In the genomic region with DNA sequence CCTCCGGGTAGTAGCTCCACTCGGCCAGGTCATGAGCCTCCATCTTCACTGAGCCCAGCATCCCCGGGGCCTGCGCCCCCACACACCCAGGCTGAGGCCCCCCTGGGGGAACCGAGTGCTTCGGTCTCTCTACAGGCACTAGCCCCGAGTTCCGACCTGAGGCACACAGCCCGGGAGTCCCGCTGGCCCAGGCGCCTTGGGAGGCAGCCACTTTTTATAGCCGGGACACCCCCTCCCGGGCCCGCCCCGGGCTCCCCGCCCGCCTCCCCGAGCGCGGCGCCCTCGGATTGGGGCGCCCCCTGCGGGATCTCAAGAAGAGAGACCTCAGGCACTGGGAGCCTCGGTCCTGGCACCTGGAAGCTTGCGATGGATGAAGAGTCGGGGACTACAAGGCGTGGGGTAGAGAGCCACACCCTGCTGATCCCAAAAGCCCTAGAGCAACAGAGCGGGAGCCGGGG, we compare ENCODE assay signal across 8 mouse cellular contexts. TPM values are rescaled to one million over a fixed set of nuclear protein-coding genes. Genes with fewer than 3 reads are reported as not detected.
DNase-seq lines count a peak whose midpoint lies in the region; ATAC-seq and TF ChIP-seq lines count a peak whose summit lies in the region.

Gene Foxa3 (minus strand): TSS at position 182 of the 458 bp plus-strand sequence.

- DNase-seq in B cell, adult 2 months: peak; percentile 48 to 55
- no peak for DNase-seq in Patski (ENCODE audit: low read depth, low spot score)
- DNase-seq in heart, postnatal 10 days: peak; percentile 52 to 65
- peak; percentile 46 to 77 for DNase-seq in kidney, postnatal 25 days
- DNase-seq in frontal cortex, postnatal 25 days (ENCODE audit: low spot score in 2 of 2): no peak

- peak within 1 kb of the TSS; percentile 12; the same call in 1 of the 2 replicates for H3K4me3 ChIP-seq in macrophage (ENCODE audit: inconsistent target)
- H3K4me3 ChIP-seq in testis, adult 2 months (ENCODE audit: control insufficient read depth, low read depth, low read length): peak within 1 kb of the TSS; percentile 94

- no peaks in the 10 kb centered on the region for H3K36me3 ChIP-seq in macrophage (ENCODE audit: inconsistent target)
- no peaks in the 10 kb centered on the region for H3K36me3 ChIP-seq in testis, adult 2 months (ENCODE audit: control insufficient read depth, insufficient read depth, low read length)

- H3K27me3 ChIP-seq in Patski: peaks cover 2% of the 10 kb centered on the region
- no peaks in the 10 kb centered on the region for H3K27me3 ChIP-seq in testis, adult 2 months (ENCODE audit: control insufficient read depth, insufficient read depth, low read length)

- TF ChIP-seq CTCF in Patski (IDR thresholded peaks at IDR 0.05): no peak
- TF ChIP-seq CTCF in testis, adult 2 months (IDR thresholded peaks at IDR 0.05; ENCODE audit: control insufficient read depth, insufficient read depth, insufficient replicate concordance, low read depth, low read length): no peak

- H3K4me1 ChIP-seq in testis, adult 2 months (ENCODE audit: control insufficient read depth, insufficient read depth, low read length): peaks cover 22% of the 10 kb centered on the region

- peak; percentile 42 for ATAC-seq in Patski
- peak; percentile 32; the same call in 1 of the 2 replicates for ATAC-seq in erythroblast, adult 5-6 weeks (replicated peaks; ENCODE audit: low FRiP score, poor library complexity, severe bottlenecking)

- intact Hi-C loops in heart, postnatal 10 days (cut with DNase I): loop anchor here (1.0 kb wide), 1 partner anchor 17 kb away; no protein-coding TSS in a partner anchor

- 4% methylated on average over 30 of the region's 30 CpGs for WGBS in macrophage (ENCODE audit: missing documents)

- CTCF ChIA-PET in Patski (lab: Charles Lee): interaction anchor here (0.8 to 3.0 kb wide), 6 partner anchors 12 to 127 kb away, joined by 3 to 17 read pairs (median 4); no protein-coding TSS in a partner anchor

- no peak within 1 kb of the TSS for H3K27ac ChIP-seq in macrophage
- H3K27ac ChIP-seq in testis, adult 2 months (ENCODE audit: control insufficient read depth, insufficient read depth, low read depth, low read length): no peak within 1 kb of the TSS

- H3K79me2 ChIP-seq in macrophage (ENCODE audit: inconsistent target): peaks cover 32% of the 10 kb centered on the region

- TF ChIP-seq POLR2A in testis, adult 2 months (IDR thresholded peaks at IDR 0.05; ENCODE audit: control insufficient read depth, low read depth, low read length): no peak

- POLR2A ChIA-PET in Patski (lab: Charles Lee): interaction anchor here (1.0 to 1.1 kb wide), 2 partner anchors 21 to 57 kb away, joined by 3 read pairs; no protein-coding TSS in a partner anchor

- in situ Hi-C loops in Patski (cut with MboI; ENCODE audit: low pct_unique_long_range_greater_than_20kb): no loop called here

RNA-seq across cellular contexts. Expression of gene Foxa3, which starts in this region (rescaled TPM):
- polyA plus RNA-seq in Patski (2021) (0.09 TPM), macrophage (2018) (not detected in 3 replicates)
- total RNA-seq in erythroblast, adult 5-6 weeks (2015; ENCODE audit: low replicate concordance): not detected in 2 replicates
- total RNA-seq in erythroblast, adult 5-6 weeks (2017; ENCODE audit: low replicate concordance): not detected in 2 replicates
- total RNA-seq in heart, postnatal 10 days (2021): not detected
- total RNA-seq in macrophage (2018; cell fraction: chromatin; rRNA removed): not detected
- under 1 TPM in 1 of 26 experiments, not detected in 25; 0.05 TPM for total RNA-seq in macrophage (2018; cell fraction: cytosol; rRNA removed)
- not detected for total RNA-seq in macrophage (2018; cell fraction: nucleus; rRNA removed)
- polyA plus RNA-seq in testis, adult 2 months (2012; rRNA removed): 2.1 and 2.3 TPM in 2 replicates

Comparison
In these comparisons a context has a peak if more than half of its experiments do, and no peak if none do; other contexts are left out.
1. Peak in ATAC-seq in Patski; RNA of the gene not detected or under 1 TPM.
2. Peak in ATAC-seq in erythroblast, adult 5-6 weeks; RNA of the gene not detected or under 1 TPM.
3. Peak in DNase-seq in heart, postnatal 10 days; RNA of the gene not detected or under 1 TPM.
4. DNase-seq: peak in B cell, adult 2 months (2 of 2) and kidney, postnatal 25 days (2 of 2); none in Patski (single experiment) and frontal cortex, postnatal 25 days (0 of 2).